Mouse (Mus musculus) cerebellum, postnatal 36 days (tissue): ENCODE results near the gene Cog5.

Experiments
- DNase-seq, 2 experiments: peaks; one replicate each; pipeline ENCODE4 v3.0.0; 2021 to 2022; ENCODE audit warnings: mixed read lengths in 2 of 2

Cog5 gene

GRCm38 (mm10) chr12:31939026-31939425, 284.4 kb downstream of the Cog5 start:
- no peak for DNase-seq

- no peak for DNase-seq
These were observed 288.5 kb downstream of the Cog5 start for GRCm38 (mm10) chr12:31943020-31943654.

- no peak for DNase-seq
These were observed 289.7 kb downstream of the Cog5 start for GRCm38 (mm10) chr12:31944405-31944804.

GRCm38 (mm10) chr12:31947476-31947875, 292.8 kb downstream of the Cog5 start:
- peak in 1 of 2 experiments; percentile 16 for DNase-seq

DNA sequence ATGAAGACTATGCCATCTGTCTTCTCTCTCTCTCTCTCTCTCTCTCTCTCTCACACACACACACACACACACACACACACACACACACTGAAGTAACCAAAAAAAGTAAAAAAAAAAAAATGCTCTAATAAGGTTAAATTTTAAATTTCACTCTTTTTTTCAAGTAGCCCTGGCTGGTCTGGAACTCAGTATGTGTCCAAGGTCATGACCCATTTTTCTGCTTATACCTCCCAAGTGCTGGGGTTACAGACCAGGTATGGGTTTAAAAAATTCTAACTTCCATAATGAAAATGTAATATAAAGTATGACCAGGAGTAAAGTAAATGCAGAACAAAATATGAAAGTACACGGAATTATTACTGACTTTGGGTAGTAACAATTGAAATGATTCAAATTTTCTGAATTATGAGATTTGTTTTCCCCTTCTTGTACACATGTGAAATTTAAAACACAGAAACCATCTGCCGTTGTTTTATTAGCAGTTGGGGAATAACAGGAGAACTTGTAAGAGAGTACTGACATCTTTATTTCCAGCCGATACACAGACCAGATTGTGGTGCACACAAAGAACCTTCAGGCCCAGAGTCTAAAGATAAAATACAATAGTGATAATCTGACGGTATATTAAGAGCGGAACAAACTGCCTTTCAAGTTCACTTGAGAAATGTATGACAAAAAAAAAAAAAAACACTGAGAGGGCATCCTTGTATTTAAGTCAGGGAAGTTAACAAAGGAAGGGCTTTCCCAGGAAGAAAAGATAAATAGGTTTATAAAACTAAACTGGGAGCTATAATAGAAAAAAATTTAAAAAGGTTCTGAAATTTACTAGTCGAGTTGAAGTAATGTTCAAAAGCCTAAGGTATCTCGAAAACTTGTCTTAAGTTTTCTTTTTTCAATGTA, 293.7 kb downstream of the Cog5 start:
- DNase-seq = no peak

DNA sequence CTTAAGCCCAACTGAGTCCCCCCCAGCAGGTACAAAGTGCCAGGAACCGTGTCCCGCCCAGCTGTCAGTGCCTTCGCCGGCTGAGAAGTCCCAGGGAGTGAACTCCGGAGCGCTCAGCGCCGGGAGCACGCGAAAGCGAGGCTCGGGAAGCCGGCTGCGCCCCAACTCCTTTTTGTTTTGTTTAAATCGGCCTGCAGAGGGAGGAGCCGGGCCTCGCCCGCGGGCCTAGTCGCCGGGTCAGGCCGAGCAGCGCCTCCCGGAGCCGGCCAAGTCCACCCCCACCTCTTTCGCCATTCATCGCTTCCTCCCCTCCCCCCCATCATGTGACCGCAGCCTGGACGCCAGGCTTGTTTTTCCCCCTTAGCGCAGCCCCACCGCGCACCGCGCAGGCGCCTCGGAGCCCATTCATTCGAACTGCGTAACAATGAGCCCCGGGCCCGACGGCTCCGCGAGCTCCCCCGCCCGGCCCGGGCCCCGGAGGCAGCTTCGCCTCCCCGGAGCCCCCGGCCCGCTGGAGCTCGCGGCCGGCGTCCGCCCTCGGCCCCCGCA, 294.6 kb downstream of the Cog5 start:
- peak; percentile 81 to 88 for DNase-seq

DNA sequence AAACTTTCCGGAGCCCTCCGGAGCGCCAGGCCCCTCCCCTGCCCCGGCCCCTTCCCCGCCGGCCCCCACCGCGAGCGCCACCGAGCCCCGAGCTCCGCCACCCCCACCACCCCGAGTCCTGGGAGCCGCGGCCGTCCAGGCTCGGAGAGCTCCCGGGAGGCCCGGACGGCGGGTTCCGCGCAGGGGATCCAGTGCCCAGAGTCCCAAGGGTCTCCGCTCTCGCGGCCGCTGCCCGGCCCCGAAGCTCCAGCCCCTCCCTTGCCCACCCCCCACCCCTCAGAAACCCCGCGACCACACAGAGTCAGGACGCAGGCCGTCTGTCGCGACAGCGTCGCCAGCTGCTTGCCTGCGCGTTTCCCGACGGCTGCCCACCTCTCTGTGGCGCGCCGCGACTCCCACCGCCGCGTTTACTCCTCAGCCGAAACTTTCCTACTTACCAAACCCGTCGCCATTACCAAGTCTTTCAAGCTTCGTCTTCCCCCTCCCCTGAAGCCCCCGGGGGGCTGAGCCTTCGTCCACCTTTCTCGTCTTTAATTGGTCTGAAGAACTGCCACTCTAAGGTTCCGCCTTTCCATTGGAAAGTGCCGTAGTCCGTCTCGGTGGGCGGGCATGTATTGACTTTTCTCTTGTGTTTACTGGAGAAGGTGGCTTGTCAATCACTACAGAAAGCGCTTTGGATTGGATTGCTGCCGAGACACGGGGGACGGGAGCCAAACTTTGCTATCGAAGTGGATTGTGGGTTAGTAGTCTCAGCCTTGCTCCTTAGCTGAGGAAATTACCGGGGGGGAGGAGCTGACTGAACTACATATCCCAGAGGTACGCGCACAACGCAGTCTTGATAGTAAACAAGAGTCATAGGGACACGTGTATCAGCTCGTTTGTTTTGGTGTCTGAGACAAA, 295.3 kb downstream of the Cog5 start, which contains the start of gene Hbp1:
Gene Hbp1, minus strand, starts transcription at position 777 of the 900 bp plus-strand sequence.
- DNase-seq = peak; percentile 99 to 100

DNA sequence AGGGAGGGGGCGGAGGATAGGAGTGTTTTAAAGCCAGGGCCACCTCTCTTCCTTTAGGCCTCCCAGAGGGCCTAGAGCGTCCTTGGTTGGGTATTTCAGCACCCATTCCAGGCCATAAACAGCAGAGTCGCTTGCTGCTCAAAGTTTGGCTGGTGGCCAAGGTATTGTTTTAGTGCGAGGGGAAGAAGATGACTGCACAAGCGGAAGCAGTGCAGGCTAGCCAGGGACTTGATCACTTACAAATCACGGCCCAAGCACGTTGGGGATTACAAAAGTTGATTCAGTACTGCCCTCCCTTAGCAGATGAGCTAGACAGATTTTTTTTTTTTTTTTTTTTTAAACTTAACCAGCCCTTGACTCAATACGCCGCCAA, 296.0 kb downstream of the Cog5 start:
- DNase-seq = no peak

- no peak for DNase-seq
These were observed 301.2 kb downstream of the Cog5 start for GRCm38 (mm10) chr12:31955843-31956242.

GRCm38 (mm10) chr12:31964074-31964473, 309.4 kb downstream of the Cog5 start:
- no peak for DNase-seq

- no peak for DNase-seq
These were observed 311.0 kb downstream of the Cog5 start for GRCm38 (mm10) chr12:31965517-31966212.

DNA sequence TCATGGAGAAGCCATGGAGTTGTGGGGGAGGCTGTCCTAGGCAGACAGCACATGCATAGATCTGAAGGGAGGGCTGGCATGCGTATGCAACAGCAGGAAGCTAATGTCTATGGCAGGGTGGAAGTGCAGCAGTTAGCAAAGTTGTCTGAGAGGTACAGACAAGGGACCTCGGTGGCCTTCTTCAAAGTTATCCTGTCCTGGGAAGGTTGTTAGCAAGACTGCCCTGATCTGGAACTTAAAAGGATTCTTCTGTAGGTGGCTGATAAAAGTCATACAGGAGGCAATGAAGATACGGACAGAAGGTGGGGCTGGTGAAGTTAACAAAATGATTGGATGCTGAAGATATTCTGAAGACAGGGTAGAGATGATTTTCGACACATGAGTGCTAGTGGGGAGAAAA, 311.7 kb downstream of the Cog5 start:
- no peak for DNase-seq

GRCm38 (mm10) chr12:31967536-31967935, 312.9 kb downstream of the Cog5 start:
- DNase-seq = peak in 1 of 2 experiments; percentile 58

DNA sequence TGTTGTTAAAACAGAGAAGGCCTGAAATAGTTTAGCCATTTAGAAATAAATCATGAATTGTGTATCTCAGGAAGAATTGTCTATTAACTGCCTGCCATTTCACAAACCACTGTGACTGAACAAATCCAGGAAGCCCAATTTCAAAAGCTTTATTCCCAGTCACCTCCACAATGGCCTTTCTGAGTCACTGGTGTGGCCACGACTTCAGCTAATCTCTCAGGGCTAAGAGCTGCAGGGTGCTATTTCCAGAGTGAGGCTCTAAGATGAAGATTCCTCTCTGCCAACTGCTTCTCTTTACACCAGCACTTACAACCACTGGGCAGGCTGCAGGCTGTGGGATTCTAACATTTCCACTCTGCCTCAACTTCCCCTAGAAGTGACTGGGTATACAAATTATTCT, 314.4 kb downstream of the Cog5 start:
- no peak for DNase-seq

DNA sequence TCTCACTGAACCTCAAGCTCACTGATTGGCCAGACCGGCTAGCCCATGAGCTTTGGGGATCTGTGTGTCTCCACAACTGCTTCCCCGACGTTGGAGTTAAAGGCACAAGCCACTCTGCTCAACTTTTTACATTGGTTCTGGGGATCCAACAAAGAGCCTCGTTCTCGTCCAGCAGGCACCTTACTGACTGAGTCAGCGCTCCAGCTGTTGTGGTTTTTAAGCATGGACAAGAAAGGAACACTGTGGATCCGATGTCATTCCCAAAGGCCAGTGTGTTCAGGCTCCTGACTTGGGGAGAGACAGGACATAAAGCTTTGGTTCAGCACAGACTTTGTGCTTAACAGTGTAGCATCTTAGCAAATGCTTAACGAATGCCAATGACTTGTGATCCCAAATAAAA, 316.9 kb downstream of the Cog5 start:
- DNase-seq = no peak

DNA sequence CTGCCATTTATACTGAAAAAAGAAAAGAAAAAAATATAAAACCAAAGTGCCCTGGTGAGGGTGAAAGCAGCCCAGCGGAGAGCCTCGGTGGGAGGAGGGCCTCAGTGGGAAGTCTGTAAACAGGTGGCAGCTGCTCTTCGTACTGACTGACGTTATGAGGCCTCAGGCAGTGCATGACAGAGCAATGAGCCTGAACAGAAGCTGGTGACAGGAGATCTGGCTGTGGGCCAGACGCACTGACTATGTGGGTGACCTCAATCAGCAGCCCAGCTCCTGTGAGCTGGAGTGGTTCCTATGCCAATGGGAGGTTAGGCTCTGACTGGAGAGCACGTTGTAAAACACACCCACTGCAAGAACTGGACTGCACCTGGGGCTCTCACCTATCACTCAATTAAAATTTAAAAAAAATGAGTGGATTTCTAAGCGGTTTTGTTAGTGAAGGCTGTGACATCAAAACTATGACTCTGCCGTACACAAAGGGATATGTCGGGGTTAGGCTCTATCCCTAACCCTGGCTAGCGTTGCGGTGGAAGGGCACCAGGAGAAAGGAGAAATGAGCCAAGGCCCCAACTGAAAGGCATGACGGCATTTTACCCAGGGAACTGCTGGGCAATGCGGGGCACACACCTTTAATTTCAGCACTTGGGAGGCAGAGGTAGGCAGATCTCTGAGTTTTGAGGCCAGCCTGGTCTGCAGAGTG, 319.0 kb downstream of the Cog5 start:
- peak; percentile 37 to 45 for DNase-seq

- peak; percentile 14 to 18 for DNase-seq
These were observed 321.9 kb downstream of the Cog5 start for GRCm38 (mm10) chr12:31976544-31976943.

- no peak for DNase-seq
These were observed 323.0 kb downstream of the Cog5 start for GRCm38 (mm10) chr12:31977613-31978195.

GRCm38 (mm10) chr12:31983238-31983637, 328.6 kb downstream of the Cog5 start:
- DNase-seq = peak; percentile 71 to 73

GRCm38 (mm10) chr12:31983769-31984168, 329.1 kb downstream of the Cog5 start:
- no peak for DNase-seq

GRCm38 (mm10) chr12:31984206-31984605, 329.5 kb downstream of the Cog5 start:
- no peak for DNase-seq
